Mouse (Mus musculus) erythroblast, embryonic 14.5 days (primary cell): Measurements from ENCODE around the gene Kifc5b. TPM values are rescaled to one million over a fixed set of nuclear protein-coding genes. Genes with fewer than 3 reads are reported as not detected.
"Not testable (repeated sequence)": the region's sequence is repeated elsewhere in the genome, so short reads cannot be mapped to it uniquely, and the experiment has no call there.

ENCODE experiments used
- H3K27me3 ChIP-seq: 2 replicates; pipeline ENCODE4 v1.6.1; 2012; ENCODE audit warnings: inconsistent platforms; ENCODE audit not compliant: control insufficient read depth
- H3K36me3 ChIP-seq: 2 replicates; pipeline ENCODE4 v1.6.1; 2012; ENCODE audit warnings: mild to moderate bottlenecking, inconsistent platforms; ENCODE audit not compliant: control insufficient read depth
- H3K4me1 ChIP-seq: 2 replicates; pipeline ENCODE4 v1.6.1; 2012; ENCODE audit warnings: inconsistent platforms; ENCODE audit not compliant: control insufficient read depth
- H3K4me3 ChIP-seq: replicated peaks from 2 replicates; pipeline ENCODE3; 2012; ENCODE audit warnings: moderate library complexity, mild to moderate bottlenecking, inconsistent platforms
- H3K9me3 ChIP-seq: 2 replicates; pipeline ENCODE4 v1.6.1; 2012; ENCODE audit warnings: low read length, inconsistent platforms, mixed read lengths; ENCODE audit not compliant: control insufficient read depth
- GATA1 ChIP-seq: IDR thresholded peaks from 2 replicates; pipeline ENCODE4 v1.6.1; 2012; ENCODE audit warnings: low read length, inconsistent platforms, mixed read lengths
- TAL1 ChIP-seq: IDR thresholded peaks from 3 replicates; pipeline ENCODE4 v1.6.1; 2012; ENCODE audit warnings: low read length, inconsistent platforms, mixed read lengths
- polyA plus RNA-seq: library from polyadenylated mRNA; stranded (reverse); fragments of >175 nt; gene quantifications from 2 replicates; pipeline ENCODE4 v1.2.3, GENCODE M21; 2012

Kifc5b gene
- polyA plus RNA-seq, 1 experiment = 8.1 TPM

- Histone ChIP-seq H3K4me3 (peak overlapping the region; percentile 81), H3K36me3 (peaks cover 38% of the 10 kb centered on the region), H3K9me3 (no peaks in the 10 kb centered on the region), H3K4me1 (peaks cover 53% of the 10 kb centered on the region), H3K27me3 (no peaks in the 10 kb centered on the region)
- TF ChIP-seq GATA1 = no peak
Measured at GRCm38 (mm10) chr17:26972107-26972506, 55.2 kb downstream of the Kifc5b start.

GRCm38 (mm10) chr17:26972703-26973574, 56.0 kb downstream of the Kifc5b start, which contains the start of gene Zbtb9:
Gene Zbtb9, plus strand, starts transcription at chr17:26973167.
- Histone ChIP-seq H3K4me1 (peaks cover 53% of the 10 kb centered on the region), H3K36me3 (peaks cover 39% of the 10 kb centered on the region), H3K27me3 (no peaks in the 10 kb centered on the region), H3K4me3 (peak within 1 kb of the TSS; percentile 81), H3K9me3 (no peaks in the 10 kb centered on the region)
- TF ChIP-seq TAL1 = no peak
- TF ChIP-seq GATA1 = no peak

GRCm38 (mm10) chr17:26974547-26974946, 57.7 kb downstream of the Kifc5b start:
- H3K9me3 ChIP-seq = no peaks in the 10 kb centered on the region
- peak overlapping the region; percentile 13 for H3K4me3 ChIP-seq
- TF ChIP-seq TAL1 (no peak), GATA1 (no peak)
- peaks cover 53% of the 10 kb centered on the region for H3K4me1 ChIP-seq
- no peaks in the 10 kb centered on the region for H3K27me3 ChIP-seq
- H3K36me3 ChIP-seq = peaks cover 54% of the 10 kb centered on the region

- peaks cover 55% of the 10 kb centered on the region for H3K4me1 ChIP-seq
- no peaks in the 10 kb centered on the region for H3K27me3 ChIP-seq
- no peak for TF ChIP-seq TAL1
- no peak for TF ChIP-seq GATA1
- no peaks in the 10 kb centered on the region for H3K9me3 ChIP-seq
- peaks cover 59% of the 10 kb centered on the region for H3K36me3 ChIP-seq
- no peak overlapping the region for H3K4me3 ChIP-seq
Measured at GRCm38 (mm10) chr17:26975415-26975814, 58.5 kb downstream of the Kifc5b start.

GRCm38 (mm10) chr17:26977354-26977753, 60.5 kb downstream of the Kifc5b start:
- not testable (repeated sequence) for H3K4me3 ChIP-seq, H3K27me3 ChIP-seq, H3K9me3 ChIP-seq
- Histone ChIP-seq H3K36me3 (peaks cover 65% of the 10 kb centered on the region), H3K4me1 (peaks cover 42% of the 10 kb centered on the region)

- H3K9me3 ChIP-seq = no peaks in the 10 kb centered on the region
- TF ChIP-seq TAL1 (no peak), GATA1 (no peak)
- H3K36me3 ChIP-seq = peaks cover 61% of the 10 kb centered on the region
- H3K4me3 ChIP-seq = no peak overlapping the region
- no peaks in the 10 kb centered on the region for H3K27me3 ChIP-seq
- peaks cover 26% of the 10 kb centered on the region for H3K4me1 ChIP-seq
Measured at GRCm38 (mm10) chr17:26979426-26979825, 62.5 kb downstream of the Kifc5b start.

- peaks cover 45% of the 10 kb centered on the region for H3K36me3 ChIP-seq
- no peak overlapping the region for H3K4me3 ChIP-seq
- peaks cover 11% of the 10 kb centered on the region for H3K4me1 ChIP-seq
- H3K27me3 ChIP-seq = no peaks in the 10 kb centered on the region
- TF ChIP-seq TAL1 = no peak
- no peak for TF ChIP-seq GATA1
- H3K9me3 ChIP-seq = no peaks in the 10 kb centered on the region
Measured at GRCm38 (mm10) chr17:26981050-26981449, 64.2 kb downstream of the Kifc5b start.

Other genes with a start within 250 kb of the Kifc5b start
- gene Crebrf, start 201.4 kb upstream of the Kifc5b start, polyA plus RNA-seq = 0.02 and 0.10 TPM in 2 replicates
- 2.4 and 2.9 TPM in 2 replicates for gene Bnip1, start 136.0 kb upstream of the Kifc5b start, polyA plus RNA-seq
- not detected in 2 replicates for gene Nkx2-5, start 72.1 kb upstream of the Kifc5b start, polyA plus RNA-seq
- gene Phf1, start 16.0 kb downstream of the Kifc5b start, polyA plus RNA-seq = 5.0 and 6.2 TPM in 2 replicates
- 19.6 and 19.8 TPM in 2 replicates for gene Cuta, start 22.5 kb downstream of the Kifc5b start, polyA plus RNA-seq
- 0.78 and 0.86 TPM in 2 replicates for gene Syngap1, start 24.2 kb downstream of the Kifc5b start, polyA plus RNA-seq
- 0.12 and 0.13 TPM in 2 replicates for gene Zbtb9, start 56.1 kb downstream of the Kifc5b start, polyA plus RNA-seq
- 8.1 TPM in 2 replicates for gene Bak1, start 111.9 kb downstream of the Kifc5b start, polyA plus RNA-seq
- 0.02 and 0.04 TPM in 2 replicates for gene Itpr3, start 140.2 kb downstream of the Kifc5b start, polyA plus RNA-seq
- 24.0 and 25.9 TPM in 2 replicates for gene Uqcc2, start 216.8 kb downstream of the Kifc5b start, polyA plus RNA-seq